8 mouse cellular contexts compared by ENCODE assay signal in the genomic region with DNA sequence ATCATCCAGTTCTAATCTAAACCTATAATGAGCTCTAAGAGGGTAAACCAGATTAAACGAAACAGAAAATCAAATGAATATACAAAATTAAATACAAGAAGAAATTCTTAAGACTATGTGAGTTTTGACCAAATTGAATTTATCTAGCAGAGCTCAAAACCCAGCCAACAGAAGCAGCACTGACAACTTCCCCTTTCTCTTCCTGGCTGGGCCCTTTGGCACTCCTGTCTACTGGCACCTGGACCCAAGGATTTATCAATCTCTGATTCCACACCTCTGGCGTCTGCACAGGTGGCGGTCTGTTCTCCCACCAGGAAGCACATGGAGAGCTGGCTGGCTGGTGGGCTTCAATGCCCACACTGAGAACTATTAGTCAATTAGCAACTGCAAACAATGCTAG. TPM values are rescaled to one million over a fixed set of nuclear protein-coding genes. Genes with fewer than 3 reads are reported as not detected.
"Had no signal": no experiment of that assay in that cellular context is flagged by ENCODE, and none has a peak within 500 bp of the region (broad histone marks: within the 10 kb centered on the region; RNA-seq: fewer than 3 reads in every experiment).

No protein-coding gene starts in this region.

RNA-seq across cellular contexts. Expression of gene Slc7a15, which starts 39.0 kb away (rescaled TPM):
- total RNA-seq: neutrophil, adult 5-6 weeks had no signal
- polyA plus RNA-seq: neural tube, embryonic 14.5 days; neural tube, embryonic 15.5 days; spleen, adult 2 months; stomach, embryonic 14.5 days; stomach, embryonic 16.5 days; stomach, postnatal 0 days; urinary bladder, adult 2 months had no signal
